Mouse (Mus musculus) embryo, embryonic 9.5 days (tissue): ENCODE results near the gene Syne3.

Experiments
- DNase-seq: peaks from one replicate; pipeline ENCODE4 v3.0.0-alpha.2; 2017; ENCODE audit errors: extremely low spot score

Syne3 gene

GRCm38 (mm10) chr12:104924546-104924945 lies 85.1 kb downstream of the Syne3 start:
- no peak for DNase-seq

GRCm38 (mm10) chr12:104923948-104924388 lies 85.6 kb downstream of the Syne3 start:
- DNase-seq = no peak

- DNase-seq = no peak
These were observed 87.0 kb downstream of the Syne3 start for GRCm38 (mm10) chr12:104922647-104923046.

- no peak for DNase-seq
These were observed 88.5 kb downstream of the Syne3 start for GRCm38 (mm10) chr12:104921071-104921470.

GRCm38 (mm10) chr12:104919247-104919646 lies 90.4 kb downstream of the Syne3 start:
- no peak for DNase-seq

GRCm38 (mm10) chr12:104917927-104918326 lies 91.7 kb downstream of the Syne3 start:
- DNase-seq = no peak

- DNase-seq = no peak
These were observed 92.3 kb downstream of the Syne3 start for GRCm38 (mm10) chr12:104917297-104917696.

- no peak for DNase-seq
These were observed 92.8 kb downstream of the Syne3 start for GRCm38 (mm10) chr12:104916776-104917175.

- no peak for DNase-seq
These were observed 93.9 kb downstream of the Syne3 start for GRCm38 (mm10) chr12:104915681-104916080.

GRCm38 (mm10) chr12:104912990-104913389 lies 96.6 kb downstream of the Syne3 start:
- DNase-seq = no peak

- peak; percentile 20 for DNase-seq
These were observed 97.2 kb downstream of the Syne3 start for GRCm38 (mm10) chr12:104912281-104912933.

- no peak for DNase-seq
These were observed 99.9 kb downstream of the Syne3 start for GRCm38 (mm10) chr12:104909750-104910149.

- DNase-seq = peak; percentile 33
These were observed 100.6 kb downstream of the Syne3 start for GRCm38 (mm10) chr12:104908986-104909385.

- DNase-seq = peak; percentile 61
These were observed 101.4 kb downstream of the Syne3 start for GRCm38 (mm10) chr12:104908024-104908781.

- peak; percentile 18 for DNase-seq
These were observed 102.5 kb downstream of the Syne3 start for GRCm38 (mm10) chr12:104907133-104907532.

- peak; percentile 19 for DNase-seq
These were observed 105.5 kb downstream of the Syne3 start for GRCm38 (mm10) chr12:104904138-104904537.

GRCm38 (mm10) chr12:104902392-104903053 lies 107.1 kb downstream of the Syne3 start:
- no peak for DNase-seq

GRCm38 (mm10) chr12:104901320-104901719 lies 108.3 kb downstream of the Syne3 start:
- DNase-seq = no peak

GRCm38 (mm10) chr12:104899835-104900234 lies 109.8 kb downstream of the Syne3 start:
- no peak for DNase-seq

- no peak for DNase-seq
These were observed 110.4 kb downstream of the Syne3 start for GRCm38 (mm10) chr12:104899161-104899560.

GRCm38 (mm10) chr12:104898718-104899117 lies 110.9 kb downstream of the Syne3 start:
- no peak for DNase-seq

GRCm38 (mm10) chr12:104897051-104897618 lies 112.5 kb downstream of the Syne3 start:
- no peak for DNase-seq
